Mouse (Mus musculus) kidney, postnatal 36 days (tissue): Measurements from ENCODE around the gene Csk.

Experiments
- DNase-seq, 2 experiments: peaks; one replicate each; pipeline ENCODE4 v3.0.0; 2021 to 2022; ENCODE audit warnings: mixed read lengths in 2 of 2

Csk gene

DNA sequence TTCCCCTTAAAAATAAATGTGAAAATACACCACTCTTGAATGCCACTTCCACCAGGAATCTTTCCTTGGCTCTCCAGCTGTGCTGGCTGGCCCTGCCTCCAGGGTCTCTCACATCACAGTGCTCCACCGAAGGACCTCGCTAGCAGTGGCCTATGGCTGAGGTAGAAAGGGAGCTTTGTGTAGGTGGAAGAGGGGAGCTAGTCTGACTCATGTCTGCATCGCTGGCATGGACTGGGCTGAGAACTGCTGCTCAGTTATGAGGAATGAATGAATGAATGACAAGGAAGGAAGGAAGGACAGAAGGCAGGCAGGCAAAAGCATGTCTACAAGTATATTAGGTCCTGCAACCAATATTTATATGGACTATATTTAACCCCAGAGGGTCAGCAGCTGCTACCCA, 16.2 kb downstream of the Csk start:
- no peak for DNase-seq

DNA sequence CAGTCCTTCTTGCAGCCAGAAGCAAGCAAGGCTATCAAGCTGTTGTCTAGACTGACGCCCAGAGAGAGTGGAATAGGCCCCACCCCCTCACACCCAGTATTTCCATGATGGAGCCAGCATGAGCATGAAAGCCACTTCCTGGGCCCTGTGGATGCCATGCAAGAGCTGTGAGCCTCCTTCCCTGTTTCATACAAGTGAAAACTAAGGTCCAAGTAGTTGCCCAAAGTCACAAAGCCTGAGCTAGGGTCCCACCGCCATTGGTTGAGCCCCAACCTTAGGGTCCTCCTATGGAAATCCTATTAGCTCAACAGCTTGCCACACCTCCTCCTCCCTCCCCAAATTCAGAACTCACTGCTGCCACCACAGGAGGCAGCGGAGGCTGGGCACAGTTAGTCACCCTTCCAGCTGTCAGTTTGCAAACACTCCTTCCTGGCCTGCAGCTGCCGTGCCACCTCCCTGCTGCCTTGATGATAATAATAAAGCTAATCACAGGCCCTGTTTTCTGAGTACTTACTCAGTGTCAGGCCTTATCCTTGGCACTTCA, 19.9 kb downstream of the Csk start:
- DNase-seq = no peak

DNA sequence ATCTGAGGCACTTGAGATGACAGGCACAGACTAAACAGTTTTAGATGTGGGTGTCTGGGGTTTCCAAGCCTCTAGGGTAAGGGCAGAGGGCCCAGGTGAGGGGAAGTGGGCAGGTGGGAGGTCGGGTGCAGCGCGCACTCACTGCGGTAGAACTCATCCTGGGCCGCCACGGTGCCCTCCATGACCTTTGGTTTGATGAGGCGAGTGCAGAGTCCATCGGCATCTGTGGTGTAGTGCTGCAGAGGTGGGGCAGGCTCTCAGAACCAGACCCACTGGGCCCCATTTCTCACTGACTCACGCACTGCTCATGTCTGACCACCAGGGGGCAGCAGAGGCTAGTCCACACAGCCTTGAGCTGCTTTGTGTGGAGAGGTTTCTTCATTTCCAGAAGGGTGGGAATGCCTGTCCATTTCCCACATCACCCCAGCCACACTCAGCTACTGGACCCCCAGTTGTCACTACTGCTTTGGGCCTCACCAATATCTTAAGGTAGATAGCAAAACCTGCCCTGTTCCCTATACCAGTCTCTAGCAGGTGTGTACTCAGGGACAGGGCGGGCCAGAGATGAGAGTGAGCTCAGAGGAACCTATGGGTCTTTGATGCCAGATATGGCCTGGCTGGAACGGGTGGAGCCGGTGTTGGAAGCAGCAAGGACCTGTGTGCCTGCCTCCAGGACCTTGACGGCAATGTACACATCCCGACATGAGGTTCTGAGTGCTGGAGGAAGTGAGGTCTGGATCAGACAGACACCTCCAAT, 24.1 kb downstream of the Csk start:
- DNase-seq = peak; percentile 65 to 87

DNA sequence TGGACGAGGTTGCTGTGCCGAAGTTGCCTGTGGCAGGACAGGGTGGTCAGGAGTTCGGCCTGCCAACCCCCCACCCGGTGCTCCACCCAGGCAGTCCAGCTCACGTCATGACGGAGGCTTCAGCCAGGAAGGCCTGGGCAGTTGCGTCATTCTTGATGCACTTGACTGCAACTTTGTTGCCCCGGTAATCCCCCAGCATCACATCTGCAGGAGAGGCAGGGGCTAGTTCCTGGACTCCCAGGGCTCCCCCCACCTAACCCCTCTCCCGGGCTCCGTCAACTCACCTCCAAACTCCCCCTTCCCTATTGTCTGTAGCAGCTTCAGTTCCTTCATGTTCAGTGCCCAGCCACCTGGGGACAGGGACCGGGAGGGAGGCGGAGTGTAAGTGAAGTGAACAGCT, 24.7 kb downstream of the Csk start:
- DNase-seq = no peak

DNA sequence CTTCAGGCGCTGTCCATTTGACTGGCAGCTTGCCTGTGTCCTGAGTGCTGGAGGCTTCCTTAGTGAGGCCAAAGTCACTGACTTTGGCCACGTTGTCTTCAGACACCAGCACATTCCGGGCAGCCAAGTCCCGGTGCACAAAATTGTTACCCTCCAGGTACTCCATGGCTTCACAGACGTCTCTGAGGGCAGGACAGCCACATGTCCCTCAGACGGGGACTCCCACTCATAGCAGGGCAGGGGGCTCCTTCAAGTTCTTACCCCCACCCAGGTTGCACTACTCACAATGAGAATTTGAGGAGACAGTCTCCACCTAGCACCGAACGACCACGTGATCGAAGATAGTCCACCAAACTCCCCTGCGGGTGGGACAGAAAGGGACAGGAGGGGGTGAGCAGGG, 25.5 kb downstream of the Csk start:
- no peak for DNase-seq

DNA sequence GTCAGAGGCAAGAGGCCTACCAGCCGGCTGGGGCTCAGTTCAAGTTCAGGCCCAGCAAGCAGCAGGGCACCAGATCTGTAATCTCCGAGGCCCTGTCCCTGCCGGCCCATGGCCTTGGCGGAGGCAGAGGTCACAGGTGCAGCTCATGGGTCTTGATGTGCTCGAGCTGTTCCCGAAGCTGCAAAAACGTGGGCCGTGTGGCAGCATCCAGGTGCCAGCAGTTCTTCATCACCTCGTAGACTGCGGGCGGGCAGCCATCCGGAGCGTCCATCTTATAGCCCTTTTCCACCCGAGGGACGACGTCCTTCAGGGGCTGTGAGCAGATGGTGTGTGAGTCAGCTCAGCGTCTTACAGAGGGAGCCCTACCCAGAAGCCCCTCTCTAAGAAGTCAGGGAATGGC, 26.2 kb downstream of the Csk start:
- DNase-seq = no peak

DNA sequence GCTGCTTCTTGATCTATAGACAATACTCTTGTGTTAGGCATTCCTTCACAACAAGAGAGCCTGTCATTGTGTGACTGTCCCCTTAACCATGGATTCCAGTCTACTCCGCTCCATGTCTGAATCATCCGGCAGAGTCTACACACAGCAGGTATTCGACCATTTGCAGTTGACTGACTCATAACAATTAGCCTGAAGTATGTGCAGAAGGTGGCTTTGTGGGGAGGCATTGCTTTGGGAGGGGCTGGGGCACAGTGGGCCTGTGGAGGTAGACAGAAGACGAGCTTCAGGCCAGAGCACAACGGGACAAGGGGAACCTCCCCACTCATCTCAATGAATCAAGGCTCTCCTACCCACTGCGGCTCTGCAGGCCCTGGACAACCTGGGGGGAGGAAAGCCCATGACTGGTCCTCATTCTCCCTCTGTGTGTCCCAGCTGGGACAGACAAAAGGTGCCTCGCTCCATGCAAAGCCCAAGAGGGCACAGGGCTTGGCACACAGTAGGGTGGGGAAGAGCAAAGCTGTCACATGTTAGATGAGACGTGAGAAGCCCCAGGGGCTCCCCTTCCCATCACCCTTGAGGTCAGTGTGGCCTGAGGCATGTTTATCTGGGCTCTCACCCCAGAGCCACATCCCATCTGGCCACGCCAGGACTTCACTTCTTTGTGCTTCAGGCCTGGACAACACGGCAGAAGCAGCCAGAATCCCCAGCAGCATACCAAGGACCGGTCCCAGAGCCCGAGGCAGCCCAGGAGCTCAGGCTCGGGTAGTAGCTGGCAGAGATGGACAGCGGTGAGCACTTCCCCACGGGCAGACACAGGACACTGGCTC, 27.5 kb downstream of the Csk start:
- no peak for DNase-seq

DNA sequence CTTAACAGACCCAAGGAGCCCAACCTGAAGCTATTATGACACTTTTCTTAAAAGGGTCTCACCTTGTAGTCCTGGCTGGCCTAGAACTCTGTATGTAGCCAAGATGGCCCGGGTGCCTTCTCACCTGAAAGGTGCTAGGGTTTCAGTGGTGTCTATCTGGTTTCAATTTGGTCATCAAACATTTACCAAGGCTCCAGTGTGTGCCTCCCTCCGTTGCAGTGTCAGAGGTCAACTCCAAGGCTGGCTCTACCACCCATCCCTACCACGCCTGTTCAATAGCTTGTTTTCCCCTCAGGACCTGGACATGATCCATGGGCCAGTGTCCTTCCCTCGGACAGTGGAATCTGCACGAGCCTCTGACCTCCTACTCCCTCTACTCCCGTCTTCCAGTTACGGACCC, 29.1 kb downstream of the Csk start:
- DNase-seq = no peak

DNA sequence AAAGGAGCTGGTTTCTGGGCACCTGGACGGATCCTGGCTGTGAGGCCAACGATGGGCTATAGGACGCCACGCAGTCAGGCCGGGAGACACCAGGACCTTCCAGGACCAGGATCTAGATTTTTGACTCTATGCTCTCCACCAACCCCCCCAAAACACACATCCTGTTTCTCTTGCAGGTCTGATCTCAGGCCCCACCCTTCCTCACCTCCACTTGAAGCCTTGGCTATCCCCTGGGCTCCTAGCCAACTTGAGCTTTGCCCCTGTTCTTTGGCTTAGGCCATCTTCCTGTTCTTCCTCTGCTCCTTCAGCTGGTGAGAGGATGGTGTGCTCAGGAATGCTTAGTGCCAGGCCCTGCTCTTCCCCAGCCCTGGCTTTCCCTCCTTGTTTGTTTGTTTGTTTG, 32.8 kb downstream of the Csk start, which contains the start of gene Lman1l:
Gene Lman1l, minus strand, starts transcription at position 101 of the 400 bp plus-strand sequence.
- DNase-seq = peak; percentile 26 to 42

DNA sequence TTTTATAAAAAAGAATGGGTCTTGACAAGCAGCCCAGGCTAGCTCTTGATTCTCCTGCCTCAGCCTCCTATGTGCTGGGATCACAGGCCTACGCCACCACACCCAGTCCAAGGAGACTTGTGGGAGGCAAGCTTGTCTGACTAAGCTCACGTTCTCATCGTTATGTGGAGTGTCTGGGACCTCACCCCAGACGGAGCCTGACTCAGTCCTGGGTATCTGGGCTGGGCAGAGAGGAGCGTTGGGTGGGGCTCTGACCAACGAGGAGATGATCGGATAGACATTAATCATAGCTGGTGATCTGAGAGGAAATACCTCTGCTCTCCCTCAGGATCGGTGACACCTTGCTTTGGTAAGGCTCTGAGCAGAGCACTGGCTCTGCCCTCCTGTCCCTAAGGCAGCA, 34.6 kb downstream of the Csk start:
- no peak for DNase-seq

DNA sequence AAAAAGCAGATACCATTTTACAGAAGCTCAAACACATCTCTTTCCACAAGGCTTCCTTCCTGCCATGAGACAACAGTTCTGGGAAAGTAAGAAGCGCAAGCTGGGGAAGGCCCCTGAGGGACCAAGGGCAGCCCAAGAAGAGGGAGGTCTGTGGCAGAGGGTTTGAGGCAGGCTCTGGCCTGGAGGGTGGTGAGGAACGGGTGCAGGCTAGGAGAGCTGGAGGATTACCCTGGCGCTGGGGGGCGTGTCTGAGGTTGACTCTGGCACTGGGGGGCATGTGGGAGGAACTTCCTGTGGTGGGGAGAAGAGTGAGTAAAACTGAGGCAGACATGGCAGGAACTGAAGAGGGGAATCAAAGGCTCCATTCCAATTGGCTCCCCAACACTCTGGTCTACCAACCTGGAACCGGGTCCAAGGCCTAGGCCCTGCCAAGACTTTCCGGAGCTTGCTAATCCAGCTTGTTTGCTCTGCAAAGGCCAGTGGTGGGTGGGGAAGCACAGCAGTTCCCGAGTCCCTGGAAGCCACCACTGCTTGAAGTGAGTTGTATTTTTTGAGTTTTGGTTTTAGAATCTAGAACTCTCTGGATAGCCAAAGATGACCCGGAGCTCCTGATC, 35.8 kb downstream of the Csk start:
- DNase-seq = no peak

DNA sequence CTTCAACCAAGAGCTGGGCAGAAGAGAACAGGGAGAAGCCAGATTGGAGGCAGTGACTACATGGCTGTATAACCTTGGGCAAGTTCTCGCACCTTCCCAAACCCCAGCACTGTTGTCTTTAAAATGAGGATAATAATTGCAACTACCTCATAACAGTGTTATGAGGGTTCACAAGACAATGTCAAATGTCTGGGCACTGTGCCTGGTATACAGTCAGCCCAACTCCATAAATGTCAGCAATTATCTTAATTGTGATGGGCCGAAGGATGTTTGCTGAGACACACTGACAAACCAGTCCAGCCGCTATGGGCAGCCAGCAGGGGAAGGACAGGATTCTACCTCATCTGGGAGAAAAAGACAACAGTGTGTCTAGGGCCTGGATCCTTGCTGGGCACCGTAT, 38.6 kb downstream of the Csk start:
- DNase-seq = no peak

DNA sequence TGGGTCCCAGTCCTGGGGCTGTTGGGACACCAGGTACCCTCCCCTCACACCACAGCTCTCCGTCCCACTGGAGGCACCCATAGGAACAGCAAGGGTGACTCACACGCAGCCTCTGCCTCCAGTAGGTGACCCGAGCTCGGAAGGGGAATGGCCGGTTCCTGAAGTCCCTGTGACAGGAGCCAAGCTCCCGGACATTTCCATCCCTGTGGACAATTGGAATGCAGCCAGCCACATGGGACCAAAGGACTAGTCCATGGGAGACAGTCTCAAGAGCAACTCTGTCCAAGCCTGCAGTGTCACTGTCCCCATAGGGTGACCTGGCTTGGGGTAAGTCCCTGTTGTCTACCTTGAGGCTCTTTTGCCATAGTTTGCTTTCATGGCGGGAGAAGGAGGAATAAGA, 39.5 kb downstream of the Csk start:
- peak in 1 of 2 experiments; percentile 61 for DNase-seq

DNA sequence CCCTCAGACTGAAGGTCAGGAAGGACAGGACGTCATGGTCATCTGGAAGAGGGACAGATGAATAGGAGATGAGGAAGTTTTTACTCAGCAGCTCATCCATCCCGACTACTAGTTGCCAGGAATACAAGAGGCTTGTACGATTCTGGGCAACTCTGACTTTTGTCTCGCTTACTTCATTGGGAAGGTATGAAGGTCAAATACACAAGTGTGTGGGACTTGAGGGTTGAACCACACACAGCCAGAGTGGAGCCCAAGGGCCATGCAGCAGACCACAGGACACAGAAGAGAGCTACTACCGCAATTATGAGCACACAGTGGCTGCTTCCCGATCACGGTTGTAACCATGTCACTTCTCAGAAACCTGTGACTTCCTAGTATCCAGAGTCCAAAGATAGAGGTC, 40.8 kb downstream of the Csk start:
- DNase-seq = no peak

DNA sequence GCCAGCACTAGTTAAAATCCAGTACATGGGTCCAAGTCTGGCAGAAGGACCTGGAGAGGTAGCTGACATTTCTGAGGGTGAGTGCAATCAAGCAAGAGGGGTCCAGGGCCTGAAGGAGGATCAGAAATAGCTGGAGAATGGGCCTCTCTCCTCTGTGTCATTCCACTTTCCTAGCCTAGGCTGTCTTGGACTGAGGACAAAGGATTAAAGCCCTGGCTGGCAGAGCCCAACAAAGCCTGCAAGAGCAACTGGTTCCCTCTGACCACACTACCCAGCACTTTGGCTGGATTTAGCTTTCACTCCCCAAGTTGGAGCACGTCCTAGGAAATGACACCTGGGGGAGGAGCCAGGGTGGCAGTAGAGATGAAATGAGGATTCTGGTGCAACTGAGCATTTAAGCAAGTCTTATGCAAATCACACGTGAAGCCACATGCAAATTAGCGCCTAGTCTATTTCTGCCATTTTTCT, 43.0 kb downstream of the Csk start:
- DNase-seq = no peak

DNA sequence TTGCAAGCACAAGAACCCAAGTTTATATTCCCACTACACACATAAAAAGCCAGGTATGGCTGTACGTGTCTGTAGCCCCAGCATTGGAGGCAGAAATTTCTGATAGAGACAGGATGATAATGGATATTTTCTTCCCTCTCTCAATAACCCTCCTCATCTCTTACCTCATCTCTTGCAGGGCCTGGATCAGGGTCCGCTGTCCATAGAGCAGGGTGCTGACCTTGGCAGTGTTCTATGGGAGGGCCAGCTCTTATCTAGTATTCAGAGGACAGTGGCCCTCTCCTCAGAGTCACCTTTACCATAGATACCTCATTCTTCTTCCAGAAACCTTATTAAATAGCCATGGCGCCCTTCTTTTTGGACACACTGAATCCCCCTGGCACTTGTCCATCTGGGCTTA, 43.6 kb downstream of the Csk start:
- DNase-seq = no peak

DNA sequence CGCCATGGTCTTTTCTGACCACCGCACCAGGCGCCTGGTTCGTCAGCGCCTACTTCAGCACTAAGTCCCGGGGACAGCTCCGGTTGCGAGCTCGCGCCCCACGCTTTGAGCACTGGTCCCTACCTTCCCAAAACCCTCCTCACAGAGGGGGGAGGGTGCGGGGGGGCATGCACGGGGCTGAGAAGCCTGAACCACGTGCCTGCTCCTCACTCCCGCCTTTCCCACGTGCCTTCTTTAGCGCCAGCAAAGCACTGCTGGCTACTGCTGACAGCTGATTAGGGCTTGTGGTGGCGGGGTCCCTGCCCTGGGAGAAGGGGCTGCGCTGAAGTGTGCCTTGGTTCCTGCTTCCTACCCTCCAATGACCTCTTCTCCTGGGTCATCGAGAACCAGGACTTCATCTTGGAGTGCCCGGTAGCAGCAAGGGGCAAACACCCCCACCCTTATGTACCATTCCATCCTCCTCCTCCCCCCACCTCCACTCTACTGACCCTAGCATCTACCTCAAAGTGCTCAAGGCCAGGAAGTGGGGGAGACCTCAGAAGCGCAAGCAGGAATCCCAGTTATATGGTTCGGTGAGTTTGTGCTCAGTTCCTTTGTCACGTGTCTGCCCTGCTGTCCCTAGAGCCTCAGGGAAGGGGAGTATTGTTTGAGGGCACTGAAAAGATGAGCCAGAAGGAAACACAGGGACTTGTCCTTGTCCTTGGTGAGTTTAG, 47.1 kb downstream of the Csk start, which contains the start of gene Cplx3:
Gene Cplx3, minus strand, starts transcription at position 143 of the 713 bp plus-strand sequence.
- DNase-seq = peak; percentile 68 to 81

DNA sequence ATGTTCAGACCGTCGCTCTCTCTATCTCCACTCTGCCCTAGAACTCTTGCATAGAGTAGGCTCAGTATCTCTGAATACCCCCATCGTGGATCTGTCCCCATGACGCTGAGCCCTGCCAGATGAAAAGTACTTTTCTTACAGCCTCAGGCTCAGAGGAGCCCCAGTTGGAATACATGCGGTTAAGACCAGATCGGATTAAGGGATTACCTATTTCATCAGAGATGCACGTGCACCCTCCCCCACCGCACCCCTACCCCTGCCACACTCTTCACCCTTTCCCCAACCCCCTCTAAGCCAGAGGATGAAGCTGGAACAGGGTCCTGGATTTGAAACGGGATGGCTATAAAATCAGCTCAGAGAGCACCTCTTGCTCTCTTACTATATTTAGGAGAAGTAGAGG, 47.9 kb downstream of the Csk start:
- no peak for DNase-seq

DNA sequence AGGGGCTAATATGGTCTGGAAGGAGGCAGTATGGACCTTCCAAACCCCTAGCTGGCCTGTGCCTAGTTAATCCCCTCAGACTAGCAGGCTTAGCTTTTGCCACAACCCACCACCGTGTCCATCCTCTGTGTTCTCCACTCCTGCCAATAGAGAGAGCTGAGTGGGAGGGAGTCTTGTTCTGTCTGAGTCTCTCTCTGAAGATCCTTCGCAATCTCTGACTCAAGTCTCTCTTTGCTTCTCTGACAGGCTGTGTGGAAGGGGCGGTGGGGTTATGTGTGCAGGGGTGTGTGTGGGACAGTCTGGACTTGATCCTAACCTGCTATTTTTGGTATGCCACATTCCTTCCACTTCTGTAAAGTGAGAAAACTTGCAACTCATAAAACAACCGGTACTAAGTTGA, 48.6 kb downstream of the Csk start:
- no peak for DNase-seq

DNA sequence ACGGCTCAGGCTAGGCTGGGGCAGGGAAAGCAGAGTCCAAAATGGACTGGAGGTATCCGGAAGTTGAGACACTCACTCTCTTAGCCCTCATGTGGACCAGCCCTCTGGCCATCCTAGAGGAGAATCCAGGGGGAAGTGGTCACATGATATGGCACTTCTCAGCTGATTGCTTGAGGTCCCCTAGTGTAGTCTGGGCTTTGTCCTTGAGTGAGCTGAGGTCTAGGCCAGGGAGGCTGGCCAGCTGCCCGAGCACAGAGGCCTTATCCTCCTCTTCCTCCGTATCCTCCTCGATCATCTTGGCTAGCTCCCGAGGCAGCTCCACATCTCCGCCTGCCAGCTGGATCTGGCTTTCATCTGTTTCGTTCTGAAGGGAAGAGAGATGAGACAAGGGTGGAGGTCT, 51.3 kb downstream of the Csk start:
- peak in 1 of 2 experiments; percentile 27 for DNase-seq

DNA sequence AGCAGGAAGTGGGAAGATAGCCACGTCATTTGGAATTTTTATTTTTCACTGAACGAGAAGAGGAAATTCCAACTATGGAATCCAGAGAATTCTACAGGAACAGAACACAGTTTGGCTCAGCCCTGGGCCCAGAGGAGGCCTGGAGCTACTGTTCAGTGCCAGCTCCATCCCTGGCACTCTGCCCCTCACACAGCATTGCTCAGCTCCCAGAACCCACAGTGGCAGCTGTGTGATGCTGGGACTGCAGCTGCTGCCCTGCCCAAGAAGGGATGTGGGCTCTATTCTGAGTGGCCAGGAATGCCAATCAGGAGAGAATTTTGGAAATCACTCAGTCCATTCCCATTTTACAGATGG, 52.1 kb downstream of the Csk start:
- peak; percentile 29 to 57 for DNase-seq

DNA sequence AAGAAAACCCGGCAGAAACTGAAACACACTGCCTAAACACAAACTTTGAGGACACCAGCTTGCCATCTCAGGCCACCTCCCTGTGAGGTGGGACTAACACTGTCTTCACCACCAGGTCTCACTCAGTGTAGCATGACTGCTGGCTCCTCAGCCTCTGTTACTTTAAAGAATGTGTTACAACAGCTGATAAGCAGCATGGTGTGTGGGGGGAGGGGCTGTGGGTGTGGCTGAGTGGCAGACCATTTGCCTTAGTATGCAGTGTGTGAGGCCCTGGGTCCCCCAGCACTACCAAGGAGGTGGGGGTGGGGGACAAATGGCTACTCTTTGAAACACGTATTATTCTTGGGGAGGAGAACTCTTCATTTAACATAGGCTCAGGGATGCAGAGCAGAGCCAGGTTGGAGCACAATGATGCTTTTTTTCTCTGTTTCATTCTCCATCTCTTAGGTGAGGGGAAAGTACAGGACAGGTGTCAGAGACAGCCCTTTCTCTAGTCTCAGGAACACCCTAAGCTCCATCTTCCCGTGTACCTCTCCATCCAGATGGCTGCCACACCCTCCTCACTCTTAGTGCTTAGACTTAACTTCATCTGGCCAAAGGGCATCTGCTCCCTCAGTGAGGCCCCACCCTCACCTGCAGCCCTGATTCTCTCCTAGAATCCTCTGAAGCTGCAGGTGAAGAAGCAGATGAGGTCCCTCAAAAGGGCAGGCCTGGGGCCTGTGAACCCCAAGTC, 52.6 kb downstream of the Csk start:
- DNase-seq = peak; percentile 29 to 63
